Mouse (Mus musculus): ENCODE data around the gene Zfp661.

DNA sequence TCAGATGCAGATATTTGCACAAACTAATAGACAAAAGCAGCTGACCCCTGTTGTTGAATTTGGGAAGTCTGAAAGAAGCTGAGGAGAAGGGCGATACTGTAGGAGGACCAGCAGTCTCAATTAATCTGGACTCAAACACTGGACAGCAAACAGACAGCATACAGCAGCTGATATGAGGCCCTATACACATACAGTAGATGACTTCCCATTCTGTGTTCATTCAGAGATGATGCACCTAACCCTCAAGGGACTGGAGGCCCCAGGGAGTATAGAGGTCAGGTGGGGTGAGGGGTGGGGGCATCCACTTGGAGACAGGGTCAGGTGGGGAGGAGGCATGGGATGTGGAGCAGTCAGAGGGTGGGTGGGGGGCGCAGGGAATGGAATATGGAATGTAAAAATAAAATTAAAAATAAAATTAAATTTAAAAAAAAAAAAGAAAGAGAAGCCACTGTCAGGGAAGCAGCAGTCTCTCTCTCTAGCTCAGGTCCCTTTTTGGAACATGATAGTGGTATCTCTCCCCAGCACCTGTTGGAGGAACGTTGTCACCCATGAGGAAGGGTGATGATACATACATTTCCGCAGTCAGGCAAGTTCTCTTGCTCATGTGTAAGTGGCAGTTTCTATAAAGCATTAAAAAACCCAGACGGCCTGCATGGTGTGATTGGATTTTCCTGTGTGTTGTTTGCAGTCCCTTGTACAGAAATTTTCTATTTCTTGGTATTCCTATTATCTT is 38.4 kb downstream of the Zfp661 start:
- no peak for TF ChIP-seq CTCF (conservative IDR thresholded peaks at IDR 0.05; ENCODE audit: low read length)
- TF ChIP-seq POU5F1 (IDR thresholded peaks at IDR 0.05; ENCODE audit: borderline replicate concordance, low read length): no peak
- no peak for TF ChIP-seq NANOG (IDR thresholded peaks at IDR 0.05; ENCODE audit: borderline replicate concordance, low read length)

Measured in E14TG2a.4 (cell line).